Mouse (Mus musculus) lung, postnatal 0 days (tissue): ENCODE results near the gene Prox1. TPM values are rescaled to one million over a fixed set of nuclear protein-coding genes. Genes with fewer than 3 reads are reported as not detected.

Experiments
- ATAC-seq: fragments of 200-750 bp; cut with Nextera tagmentation; 2 replicates; pipeline ENCODE4 v1.8.0; 2017; ENCODE audit warnings: moderate library complexity
- DNase-seq: peaks from one replicate; pipeline ENCODE4 v3.0.0-alpha.2; 2016; ENCODE audit warnings: low spot score
- H3K27ac ChIP-seq: fragments of 300-500 bp; sonication (generic); 2 replicates; pipeline ENCODE4 v1.5.1; 2014; ENCODE audit warnings: antibody characterized with exemption, mild to moderate bottlenecking, low read length, mixed read lengths
- H3K27me3 ChIP-seq: fragments of 300-500 bp; sonication (generic); replicated peaks from 2 replicates; pipeline ENCODE4 v1.6.1; 2014; ENCODE audit warnings: low read length, mixed read lengths; ENCODE audit not compliant: insufficient read depth
- H3K36me3 ChIP-seq: fragments of 300-500 bp; sonication (generic); 2 replicates; pipeline ENCODE4 v1.6.1; 2014; ENCODE audit warnings: low read length, mixed read lengths; ENCODE audit not compliant: insufficient read depth
- H3K4me1 ChIP-seq: fragments of 300-500 bp; sonication (generic); 2 replicates; pipeline ENCODE4 v1.6.1; 2014; ENCODE audit warnings: antibody characterized with exemption, low read depth, low read length, mixed read lengths; ENCODE audit not compliant: insufficient read depth
- H3K4me2 ChIP-seq: fragments of 300-500 bp; sonication (generic); replicated peaks from 2 replicates; pipeline ENCODE4 v1.6.1; 2014; ENCODE audit warnings: low read depth, mild to moderate bottlenecking, low read length, moderate library complexity, mixed read lengths
- H3K4me3 ChIP-seq: fragments of 300-500 bp; sonication (generic); 2 replicates; pipeline ENCODE4 v1.5.1; 2014; ENCODE audit warnings: low read depth, low read length
- H3K9ac ChIP-seq: fragments of 300-500 bp; sonication (generic); replicated peaks from 2 replicates; pipeline ENCODE4 v1.6.1; 2014; ENCODE audit warnings: low read depth, mild to moderate bottlenecking
- H3K9me3 ChIP-seq: fragments of 300-500 bp; sonication (generic); 2 replicates; pipeline ENCODE4 v1.6.1; 2016; ENCODE audit warnings: low read length, mixed read lengths
- CTCF ChIP-seq: IDR thresholded peaks from 2 replicates; pipeline ENCODE4 v1.5.1; 2016; ENCODE audit warnings: antibody characterized with exemption, mild to moderate bottlenecking
- EP300 ChIP-seq: IDR thresholded peaks from 2 replicates; pipeline ENCODE4 v1.6.1; 2016; ENCODE audit warnings: antibody characterized with exemption, mild to moderate bottlenecking, control low read depth
- WGBS: fragments of 180-500 bp; shearing (Covaris S2); extraction: QIAGEN DNeasy Blood & Tissue Kit; methylation state at CpG from one replicate; pipeline ENCODE4 v1.1.7; 2014; 5-methylcytosine and 5-hydroxymethylcytosine counted together
- polyA plus RNA-seq: library from polyadenylated mRNA; unstranded; fragments of >200 nt; fragmentation: Nextera tagmentation; extraction: Ambion mirVana; gene quantifications from 2 replicates; pipeline ENCODE4 v1.2.1, GENCODE M21; 2015

Prox1 gene
- polyA plus RNA-seq, 1 experiment from 2014 or later: 1.1 TPM

DNA sequence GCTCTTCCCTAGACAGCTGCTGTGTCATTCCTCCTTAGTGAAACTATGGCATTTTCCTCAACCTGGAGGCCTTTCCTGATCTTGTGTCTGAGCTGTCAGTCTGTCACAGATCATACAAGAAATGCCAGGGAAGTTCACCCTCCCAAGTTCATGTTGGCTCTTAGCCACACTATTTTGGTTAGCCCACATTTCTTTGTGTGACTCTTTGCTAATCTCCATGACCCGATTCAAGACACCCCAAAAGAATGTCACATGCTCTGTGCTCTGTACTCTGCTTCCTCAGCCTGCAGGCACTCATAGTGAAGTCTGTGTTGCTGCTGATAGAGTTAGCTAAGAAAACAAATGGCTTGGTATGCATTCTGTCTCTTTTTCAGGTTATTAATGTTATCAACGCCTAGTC, 18.6 kb upstream of the Prox1 start:
- Histone ChIP-seq H3K27me3 (no peaks in the 10 kb centered on the region), H3K9me3 (no peaks in the 10 kb centered on the region), H3K9ac (no peak overlapping the region), H3K36me3 (no peaks in the 10 kb centered on the region), H3K4me2 (no peak overlapping the region), H3K4me3 (no peak overlapping the region), H3K27ac (no peak overlapping the region), H3K4me1 (no peaks in the 10 kb centered on the region)
- DNase-seq (no peak), ATAC-seq (no peak)
- WGBS: 62% methylated on average over 2 of the region's 2 CpGs
- TF ChIP-seq EP300: no peak
- TF ChIP-seq CTCF: no peak

DNA sequence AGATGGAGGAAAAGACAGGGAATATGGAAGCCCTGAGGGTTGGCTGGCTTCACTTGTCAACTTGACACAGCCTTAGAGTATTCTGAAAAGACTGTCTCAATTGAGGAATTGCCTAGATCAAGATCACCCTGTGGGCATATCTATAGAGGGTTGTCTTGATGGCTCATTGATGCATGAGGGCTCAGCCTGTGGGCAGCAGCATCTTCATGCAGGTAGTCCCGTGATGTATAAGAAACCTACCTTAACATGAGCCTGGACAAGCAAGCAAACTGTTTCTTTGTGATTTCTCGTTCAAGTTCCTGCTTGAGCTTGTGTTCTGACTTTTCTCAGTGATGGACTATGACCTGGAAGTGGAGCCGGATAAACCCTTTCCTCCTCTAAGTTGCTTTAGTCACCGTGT, 15.8 kb upstream of the Prox1 start:
- 77% methylated on average over 4 of the region's 4 CpGs for WGBS
- no peaks in the 10 kb centered on the region for H3K9me3 ChIP-seq
- ATAC-seq (no peak), DNase-seq (no peak)
- no peak overlapping the region for H3K27ac ChIP-seq
- TF ChIP-seq CTCF (no peak), EP300 (no peak)
- no peaks in the 10 kb centered on the region for H3K36me3 ChIP-seq
- H3K4me2 ChIP-seq: no peak overlapping the region
- no peaks in the 10 kb centered on the region for H3K4me1 ChIP-seq
- H3K27me3 ChIP-seq: no peaks in the 10 kb centered on the region
- H3K4me3 ChIP-seq: no peak overlapping the region
- H3K9ac ChIP-seq: no peak overlapping the region

DNA sequence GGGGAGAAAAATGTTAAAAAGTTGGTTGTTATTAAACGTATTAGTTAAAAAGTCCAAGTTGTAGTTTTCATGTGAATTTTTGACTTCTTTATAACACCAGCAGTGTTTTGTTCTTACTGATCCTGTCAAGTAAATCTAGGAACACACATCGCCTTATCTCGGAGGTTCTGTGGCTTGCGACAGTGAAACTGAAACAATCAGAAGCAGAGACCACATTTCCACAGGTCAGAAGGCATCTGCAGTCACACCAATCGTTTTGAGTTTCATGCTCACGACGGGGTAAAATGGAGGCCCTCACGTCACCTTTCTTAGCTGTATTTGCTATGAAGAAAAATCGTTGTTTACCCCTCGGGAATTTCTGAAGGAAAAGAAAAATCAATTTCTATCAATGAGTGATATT, 14.8 kb upstream of the Prox1 start:
- TF ChIP-seq CTCF (no peak), EP300 (no peak)
- 69% methylated on average over 10 of the region's 10 CpGs for WGBS
- ATAC-seq (no peak), DNase-seq (no peak)
- Histone ChIP-seq H3K4me1 (no peaks in the 10 kb centered on the region), H3K9me3 (no peaks in the 10 kb centered on the region), H3K9ac (no peak overlapping the region), H3K27me3 (no peaks in the 10 kb centered on the region), H3K27ac (no peak overlapping the region), H3K4me3 (no peak overlapping the region), H3K36me3 (no peaks in the 10 kb centered on the region), H3K4me2 (no peak overlapping the region)

DNA sequence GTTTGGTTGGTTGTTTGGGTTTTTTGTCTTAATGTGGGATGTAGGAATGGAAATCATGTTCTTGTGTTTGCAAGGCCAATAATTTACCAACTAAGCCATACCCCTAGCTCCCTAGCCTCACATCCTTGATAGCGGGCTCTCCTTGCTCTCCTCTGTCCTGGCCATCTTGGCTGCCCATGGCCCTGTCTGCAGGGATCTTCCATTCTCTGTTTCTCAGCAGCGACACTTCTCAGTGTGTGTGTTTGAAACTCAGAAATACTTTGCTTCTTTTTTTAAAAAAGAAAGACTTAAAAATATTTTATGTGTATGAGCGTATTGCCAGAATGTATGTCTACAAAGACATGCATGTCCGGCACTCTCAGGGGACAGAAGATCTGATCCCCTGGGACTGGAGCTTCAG, 13.1 kb upstream of the Prox1 start:
- H3K36me3 ChIP-seq: no peaks in the 10 kb centered on the region
- no peak overlapping the region for H3K4me2 ChIP-seq
- H3K9me3 ChIP-seq: no peaks in the 10 kb centered on the region
- no peak overlapping the region for H3K4me3 ChIP-seq
- H3K27ac ChIP-seq: no peak overlapping the region
- TF ChIP-seq EP300 (no peak), CTCF (no peak)
- 95% methylated on average over 4 of the region's 4 CpGs for WGBS
- no peak overlapping the region for H3K9ac ChIP-seq
- no peaks in the 10 kb centered on the region for H3K4me1 ChIP-seq
- ATAC-seq (no peak), DNase-seq (no peak)
- no peaks in the 10 kb centered on the region for H3K27me3 ChIP-seq

DNA sequence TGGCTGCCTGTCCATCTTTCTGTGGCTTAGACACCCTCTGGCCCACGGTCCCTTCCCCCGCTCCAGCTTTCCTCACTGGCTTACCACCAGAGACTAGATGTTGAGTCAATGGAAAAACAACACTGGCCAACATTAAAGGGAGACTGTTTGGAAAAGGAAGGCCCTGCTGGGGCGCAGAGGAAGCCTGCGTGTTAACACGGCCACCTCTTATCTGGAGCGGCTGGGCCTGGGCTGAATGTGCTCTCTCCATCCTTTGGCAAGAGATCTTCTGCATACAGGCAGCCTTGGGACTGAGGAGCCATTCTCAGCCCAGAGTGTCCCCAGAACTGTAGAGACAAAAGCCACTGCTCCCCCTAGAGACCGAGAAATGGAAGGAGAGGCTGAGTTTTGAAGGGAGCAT, 11.3 kb upstream of the Prox1 start:
- H3K4me2 ChIP-seq: no peak overlapping the region
- DNase-seq (no peak), ATAC-seq (no peak)
- H3K36me3 ChIP-seq: no peaks in the 10 kb centered on the region
- no peaks in the 10 kb centered on the region for H3K4me1 ChIP-seq
- no peak overlapping the region for H3K27ac ChIP-seq
- no peak overlapping the region for H3K4me3 ChIP-seq
- WGBS: 60% methylated on average over 7 of the region's 7 CpGs
- H3K9ac ChIP-seq: no peak overlapping the region
- TF ChIP-seq EP300: no peak
- 0 out of 2 replicates have a peak, but pooled peaks have one; percentile 14 for TF ChIP-seq CTCF
- H3K9me3 ChIP-seq: no peaks in the 10 kb centered on the region
- H3K27me3 ChIP-seq: no peaks in the 10 kb centered on the region

DNA sequence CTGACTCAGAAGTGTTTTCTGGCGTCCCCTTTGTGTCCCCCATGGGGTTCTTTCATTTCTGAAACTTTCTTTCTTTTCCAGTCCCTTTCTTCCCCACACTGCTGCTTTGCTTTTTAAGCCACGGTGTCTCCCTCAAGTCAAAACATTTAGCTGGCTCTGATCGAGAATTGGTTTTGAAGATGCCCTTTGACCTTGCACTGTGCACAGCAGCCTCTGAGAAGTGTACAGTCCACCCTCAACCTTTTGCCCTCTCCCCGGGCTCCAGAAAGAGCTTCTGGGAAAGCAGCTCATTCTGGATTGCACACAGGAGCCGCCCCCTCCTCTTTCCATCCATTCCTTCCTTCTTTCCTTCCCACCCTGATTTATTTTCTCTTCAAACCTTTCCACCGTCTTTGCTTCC, 10.3 kb upstream of the Prox1 start:
- Histone ChIP-seq H3K4me3 (no peak overlapping the region), H3K36me3 (no peaks in the 10 kb centered on the region), H3K9me3 (no peaks in the 10 kb centered on the region), H3K27ac (no peak overlapping the region), H3K4me2 (no peak overlapping the region), H3K9ac (no peak overlapping the region), H3K4me1 (no peaks in the 10 kb centered on the region), H3K27me3 (peaks cover 4% of the 10 kb centered on the region; the same call in 1 of the 2 replicates)
- TF ChIP-seq CTCF (no peak), EP300 (no peak)
- no peak for DNase-seq
- no peak for ATAC-seq
- WGBS: 36% methylated on average over 6 of the region's 6 CpGs

DNA sequence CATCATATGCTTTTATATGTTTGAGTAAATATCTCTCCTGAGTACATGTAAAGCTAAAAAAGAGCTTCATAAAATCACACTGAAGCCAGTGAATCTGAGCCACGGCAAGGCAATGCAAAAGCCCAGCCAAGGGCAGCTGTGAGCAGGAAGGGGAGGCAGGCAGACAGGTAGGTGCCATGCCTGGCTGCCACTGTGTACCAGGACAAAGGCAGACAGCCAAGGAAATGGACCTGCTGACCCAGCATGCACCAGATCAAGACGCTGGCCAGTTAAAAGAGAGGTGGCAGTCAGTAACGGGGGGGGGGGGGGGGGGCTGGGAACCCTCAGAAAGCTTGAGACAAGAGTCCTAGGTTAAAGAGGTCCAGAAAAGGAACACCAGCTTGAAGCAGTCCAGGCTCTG, 6.4 kb upstream of the Prox1 start:
- no peaks in the 10 kb centered on the region for H3K9me3 ChIP-seq
- no peak overlapping the region for H3K4me2 ChIP-seq
- no peak overlapping the region for H3K4me3 ChIP-seq
- H3K27me3 ChIP-seq: peaks cover 27% of the 10 kb centered on the region
- peaks cover 10% of the 10 kb centered on the region for H3K4me1 ChIP-seq
- no peak overlapping the region for H3K9ac ChIP-seq
- TF ChIP-seq CTCF (no peak), EP300 (no peak)
- DNase-seq: no peak
- WGBS: 31% methylated on average over 3 of the region's 3 CpGs
- ATAC-seq: no peak
- H3K36me3 ChIP-seq: no peaks in the 10 kb centered on the region
- no peak overlapping the region for H3K27ac ChIP-seq
